ENCODE assay signal across 11 mouse cellular contexts in genomic region chr13:24027191-24028170, GRCm38 (mm10). TPM values are rescaled to one million over a fixed set of nuclear protein-coding genes. Genes with fewer than 3 reads are reported as not detected.
DNase-seq lines count a peak whose midpoint lies in the region; ATAC-seq and TF ChIP-seq lines count a peak whose summit lies in the region.
"Had no signal": no experiment of that assay in that cellular context is flagged by ENCODE, and none has a peak within 500 bp of the region (broad histone marks: within the 10 kb centered on the region; RNA-seq: fewer than 3 reads in every experiment).

No protein-coding gene starts in this region.

- TF ChIP-seq CTCF in liver, adult 2 months (IDR thresholded peaks at IDR 0.05; ENCODE audit: low read depth, low read length) = 0 out of 2 replicates have a peak, but pooled peaks have one; percentile 3

- H3K79me2 ChIP-seq in liver, adult 2 months (ENCODE audit: control insufficient read depth, insufficient read depth, low read length) = no peaks in the 10 kb centered on the region

- no peak overlapping the region for H3K4me3 ChIP-seq in embryonic facial prominence, embryonic 11.5 days (ENCODE audit: low read depth, low read length)
- no peak overlapping the region for H3K4me3 ChIP-seq in embryonic facial prominence, embryonic 10.5 days
- H3K4me3 ChIP-seq in liver, adult 2 months (ENCODE audit: insufficient read depth, low read depth, low read length) = no peak overlapping the region
- no peak overlapping the region for H3K4me3 ChIP-seq in liver, embryonic 12.5 days
- no peak overlapping the region for H3K4me3 ChIP-seq in neural tube, embryonic 15.5 days (replicated peaks)
- H3K4me3 ChIP-seq: kidney, embryonic 15.5 days; liver, embryonic 13.5 days had no signal

- no peaks in the 10 kb centered on the region for H3K27me3 ChIP-seq in embryonic facial prominence, embryonic 11.5 days (ENCODE audit: control insufficient read depth, insufficient read depth, low read length)
- no peaks in the 10 kb centered on the region for H3K27me3 ChIP-seq in embryonic facial prominence, embryonic 10.5 days (replicated peaks; ENCODE audit: low read depth, poor library complexity, severe bottlenecking)
- H3K27me3 ChIP-seq in liver, adult 2 months (ENCODE audit: control insufficient read depth, insufficient read depth, low read length) = no peaks in the 10 kb centered on the region
- H3K27me3 ChIP-seq in liver, embryonic 12.5 days (replicated peaks) = no peaks in the 10 kb centered on the region
- no peaks in the 10 kb centered on the region for H3K27me3 ChIP-seq in neural tube, embryonic 15.5 days (replicated peaks)
- H3K27me3 ChIP-seq: kidney, embryonic 15.5 days; liver, embryonic 13.5 days had no signal

- H3K9ac ChIP-seq in embryonic facial prominence, embryonic 11.5 days (replicated peaks; ENCODE audit: low read length) = no peak overlapping the region
- H3K9ac ChIP-seq in liver, adult 2 months (ENCODE audit: low read depth, low read length) = no peak overlapping the region
- H3K9ac ChIP-seq in liver, embryonic 12.5 days = no peak overlapping the region
- no peak overlapping the region for H3K9ac ChIP-seq in neural tube, embryonic 15.5 days (replicated peaks)
- H3K9ac ChIP-seq: kidney, embryonic 15.5 days; liver, embryonic 13.5 days had no signal

- no peak for TF ChIP-seq POLR2A in liver, adult 2 months (IDR thresholded peaks at IDR 0.05; ENCODE audit: extremely low read depth, insufficient read depth, low read length)

- no peaks in the 10 kb centered on the region for H3K36me3 ChIP-seq in embryonic facial prominence, embryonic 11.5 days (replicated peaks; ENCODE audit: control insufficient read depth, insufficient read depth, low read depth, low read length)
- no peaks in the 10 kb centered on the region for H3K36me3 ChIP-seq in embryonic facial prominence, embryonic 10.5 days (replicated peaks)
- peaks cover 15% of the 10 kb centered on the region for H3K36me3 ChIP-seq in liver, adult 2 months (ENCODE audit: control insufficient read depth, insufficient read depth, low read length)
- H3K36me3 ChIP-seq in liver, embryonic 12.5 days = no peaks in the 10 kb centered on the region
- H3K36me3 ChIP-seq in neural tube, embryonic 15.5 days = no peaks in the 10 kb centered on the region
- H3K36me3 ChIP-seq: liver, embryonic 13.5 days had no signal

- H3K27ac ChIP-seq in embryonic facial prominence, embryonic 11.5 days (replicated peaks; ENCODE audit: low read depth, low read length) = no peak overlapping the region
- no peak overlapping the region for H3K27ac ChIP-seq in embryonic facial prominence, embryonic 10.5 days (replicated peaks)
- no peak overlapping the region for H3K27ac ChIP-seq in liver, adult 2 months (replicated peaks; ENCODE audit: insufficient read depth, low read depth, low read length)
- no peak overlapping the region for H3K27ac ChIP-seq in liver, embryonic 12.5 days
- H3K27ac ChIP-seq in neural tube, embryonic 15.5 days (replicated peaks) = no peak overlapping the region
- H3K27ac ChIP-seq: kidney, embryonic 15.5 days; liver, embryonic 13.5 days had no signal

- no peaks in the 10 kb centered on the region for H3K9me3 ChIP-seq in embryonic facial prominence, embryonic 11.5 days (replicated peaks; ENCODE audit: control insufficient read depth, low read length)
- H3K9me3 ChIP-seq in embryonic facial prominence, embryonic 10.5 days = no peaks in the 10 kb centered on the region
- no peaks in the 10 kb centered on the region for H3K9me3 ChIP-seq in liver, embryonic 12.5 days (replicated peaks)
- no peaks in the 10 kb centered on the region for H3K9me3 ChIP-seq in neural tube, embryonic 15.5 days (replicated peaks)
- H3K9me3 ChIP-seq: kidney, embryonic 15.5 days; liver, embryonic 13.5 days had no signal

- 59% methylated on average over 5 of the region's 5 CpGs for WGBS in embryonic facial prominence, embryonic 11.5 days
- WGBS in embryonic facial prominence, embryonic 10.5 days = 67% methylated on average over 5 of the region's 5 CpGs
- WGBS in liver, adult 2 months = 72% methylated on average over 5 of the region's 5 CpGs
- WGBS in liver, embryonic 12.5 days (ENCODE audit: insufficient replicate concordance) = 47% methylated on average over 5 of the region's 5 CpGs
- WGBS in neural tube, embryonic 15.5 days = 67% methylated on average over 5 of the region's 5 CpGs

- DNase-seq in embryonic facial prominence, embryonic 11.5 days (ENCODE audit: low spot score) = peak; percentile 59
- DNase-seq in embryonic facial prominence, embryonic 10.5 days (ENCODE audit: low spot score) = no peak
- peak; percentile 10 for DNase-seq in liver, adult 2 months (ENCODE audit: extremely low read depth, low read depth, low spot score)
- DNase-seq in adipocyte (ENCODE audit: low spot score) = peak; percentile 40
- DNase-seq in gastrocnemius, adult 8-10 months (ENCODE audit: low spot score in 2 of 2) = no peak
- DNase-seq in gastrocnemius, postnatal 25 days = no peak
- DNase-seq: liver, embryonic 13.5 days; thymus, adult 2 months had no signal

- no peak overlapping the region for H3K4me2 ChIP-seq in embryonic facial prominence, embryonic 11.5 days (ENCODE audit: low read depth, low read length)
- H3K4me2 ChIP-seq in liver, embryonic 12.5 days = no peak overlapping the region
- no peak overlapping the region for H3K4me2 ChIP-seq in neural tube, embryonic 15.5 days
- H3K4me2 ChIP-seq: kidney, embryonic 15.5 days; liver, embryonic 13.5 days had no signal

- H3K4me1 ChIP-seq in embryonic facial prominence, embryonic 11.5 days (ENCODE audit: control insufficient read depth, insufficient read depth, low read length) = no peaks in the 10 kb centered on the region
- 0 out of 2 replicates have a peak, but pooled peaks cover 4% of the 10 kb centered on the region for H3K4me1 ChIP-seq in embryonic facial prominence, embryonic 10.5 days
- H3K4me1 ChIP-seq in liver, adult 2 months (ENCODE audit: control insufficient read depth, insufficient read depth, low read length) = no peaks in the 10 kb centered on the region
- H3K4me1 ChIP-seq in liver, embryonic 12.5 days = no peaks in the 10 kb centered on the region
- H3K4me1 ChIP-seq in neural tube, embryonic 15.5 days = no peaks in the 10 kb centered on the region
- H3K4me1 ChIP-seq: kidney, embryonic 15.5 days; liver, embryonic 13.5 days had no signal

- no peak for ATAC-seq in embryonic facial prominence, embryonic 11.5 days (replicated peaks; ENCODE audit: insufficient number of reproducible peaks, low FRiP score, low TSS enrichment, low read depth)
- no peak for ATAC-seq in liver, embryonic 12.5 days
- peak; percentile 69; the same call in 1 of the 2 replicates for ATAC-seq in neural tube, embryonic 15.5 days (ENCODE audit: low FRiP score)

RNA-seq across cellular contexts. Expression of gene Scgn, which starts 36.5 kb away (rescaled TPM):
- 0.14 TPM in 1 of 2 replicates, not detected in the other for polyA plus RNA-seq in embryonic facial prominence, embryonic 11.5 days (2014; fragmentation: Nextera tagmentation; extraction: Ambion mirVana)
- 0.14 and 0.31 TPM in 2 replicates for polyA plus RNA-seq in embryonic facial prominence, embryonic 10.5 days (2016; fragmentation: Nextera tagmentation; extraction: Ambion mirVana)
- total RNA-seq in liver, adult 2 months (2014; rRNA removed) = not detected in 2 replicates
- not detected in 2 replicates for polyA plus RNA-seq in liver, adult 2 months (2012; rRNA removed)
- not detected in 2 replicates for polyA plus RNA-seq in liver, embryonic 12.5 days (2016; fragmentation: Nextera tagmentation; extraction: Ambion mirVana)
- polyA plus RNA-seq in neural tube, embryonic 15.5 days (2015; fragmentation: Nextera tagmentation; extraction: Ambion mirVana) = 0.77 and 1.3 TPM in 2 replicates
- total RNA-seq in gastrocnemius, adult 8-10 months (2022) = not detected
- total RNA-seq in gastrocnemius, postnatal 25 days (2021) = not detected
- polyA plus RNA-seq: liver, embryonic 13.5 days had no signal

Comparison
In these comparisons a context has a peak if more than half of its experiments do, and no peak if none do; other contexts are left out.
1. DNase-seq: peak in embryonic facial prominence, embryonic 11.5 days (single experiment), liver, adult 2 months (single experiment) and adipocyte (single experiment); none in embryonic facial prominence, embryonic 10.5 days (single experiment), gastrocnemius, adult 8-10 months (0 of 2) and gastrocnemius, postnatal 25 days (single experiment).